Mouse (Mus musculus) testis, adult 10 weeks (tissue): Measurements from ENCODE around the gene Clk3. TPM values are rescaled to one million over a fixed set of nuclear protein-coding genes. Genes with fewer than 3 reads are reported as not detected.

Source experiments
- polyA plus RNA-seq: library from polyadenylated mRNA; stranded (reverse); fragments of 350-450 nt; fragmentation: Illumina TruSeq; extraction: RNeasy Lipid Tissue Mini Kit (QIAGEN cat#74804); gene quantifications from one replicate; pipeline ENCODE4 v1.2.3, GENCODE M21; 2014; ENCODE audit warnings: low read depth, low replicate concordance

The Clk3 gene
- 98.7 TPM for polyA plus RNA-seq

GRCm38 (mm10) chr9:57765364-57766351, at the start of gene Clk3:
Gene Clk3 (minus strand): TSS chr9:57765860.

GRCm38 (mm10) chr9:57708068-57708719, 57.5 kb downstream of the Clk3 start, which contains the start of gene Edc3:
Gene Edc3 (plus strand): TSS chr9:57708540.

Other genes with a start within 250 kb of the Clk3 start
- 491 TPM for gene Cox5a, start 244.6 kb downstream of the Clk3 start, polyA plus RNA-seq
- gene Fam219b, start 228.3 kb downstream of the Clk3 start, polyA plus RNA-seq, result 3.2 TPM
- 102 TPM for gene Mpi, start 213.1 kb downstream of the Clk3 start, polyA plus RNA-seq
- 26.7 TPM for gene Scamp2, start 204.9 kb downstream of the Clk3 start, polyA plus RNA-seq
- gene Ulk3, start 176.4 kb downstream of the Clk3 start, polyA plus RNA-seq, result 1.7 TPM
- not detected for gene Cplx3, start 159.6 kb downstream of the Clk3 start, polyA plus RNA-seq
- not detected for gene Lman1l, start 145.1 kb downstream of the Clk3 start, polyA plus RNA-seq
- gene Csk, start 112.2 kb downstream of the Clk3 start, polyA plus RNA-seq, result 1.2 TPM
- gene Cyp1a2, start 82.2 kb downstream of the Clk3 start, polyA plus RNA-seq, result 0.10 TPM
- not detected for gene Cyp1a1, start 77.9 kb downstream of the Clk3 start, polyA plus RNA-seq
- gene Edc3, start 57.3 kb downstream of the Clk3 start, polyA plus RNA-seq, result 3.5 TPM
- gene Arid3b, start 70.9 kb upstream of the Clk3 start, polyA plus RNA-seq, result 14.5 TPM
- 591 TPM for gene Ubl7, start 145.1 kb upstream of the Clk3 start, polyA plus RNA-seq
- 5.1 TPM for gene Sema7a, start 174.3 kb upstream of the Clk3 start, polyA plus RNA-seq
- 32.6 TPM for gene Cyp11a1, start 240.6 kb upstream of the Clk3 start, polyA plus RNA-seq